Mouse (Mus musculus) stomach, postnatal 0 days (tissue): ENCODE measurements around the gene Spen. TPM values are rescaled to one million over a fixed set of nuclear protein-coding genes. Genes with fewer than 3 reads are reported as not detected.
A peak's percentile ranks its signal among the peaks of the same experiment; 100 is the strongest.

Experiments used
- ATAC-seq: fragments of 200-750 bp; cut with Nextera tagmentation; 2 replicates; pipeline ENCODE4 v1.8.0; 2017; ENCODE audit not compliant: low FRiP score, low TSS enrichment
- DNase-seq: peaks from one replicate; pipeline ENCODE4 v3.0.0-alpha.2; 2016; ENCODE audit warnings: low spot score
- H3K27ac ChIP-seq: fragments of 300-500 bp; sonication (generic); replicated peaks from 2 replicates; pipeline ENCODE4 v1.5.1; 2014; ENCODE audit warnings: mild to moderate bottlenecking, control low read depth
- H3K27me3 ChIP-seq: fragments of 300-500 bp; sonication (generic); 2 replicates; pipeline ENCODE4 v1.6.1; 2014; ENCODE audit warnings: low read length; ENCODE audit not compliant: control insufficient read depth, insufficient read depth
- H3K36me3 ChIP-seq: fragments of 300-500 bp; sonication (generic); 2 replicates; pipeline ENCODE4 v1.6.1; 2014; ENCODE audit warnings: low read length, mixed read lengths; ENCODE audit not compliant: control insufficient read depth, insufficient read depth
- H3K4me1 ChIP-seq: fragments of 300-500 bp; sonication (generic); replicated peaks from 2 replicates; pipeline ENCODE4 v1.6.1; 2014; ENCODE audit warnings: antibody characterized with exemption; ENCODE audit not compliant: control insufficient read depth, insufficient read depth
- H3K4me2 ChIP-seq: fragments of 300-500 bp; sonication (generic); replicated peaks from 2 replicates; pipeline ENCODE4 v1.6.1; 2014; ENCODE audit warnings: low read depth, mild to moderate bottlenecking, control low read depth, moderate library complexity
- H3K4me3 ChIP-seq: fragments of 300-500 bp; sonication (generic); 2 replicates; pipeline ENCODE4 v1.5.1; 2014; ENCODE audit warnings: low read depth, low read length, control low read depth
- H3K9ac ChIP-seq: fragments of 300-500 bp; sonication (generic); 2 replicates; pipeline ENCODE4 v1.6.1; 2014; ENCODE audit warnings: mild to moderate bottlenecking, low read length, control low read depth, mixed read lengths
- H3K9me3 ChIP-seq: fragments of 300-500 bp; sonication (generic); 2 replicates; pipeline ENCODE4 v1.6.1; 2016; ENCODE audit warnings: low read length; ENCODE audit not compliant: control insufficient read depth
- CTCF ChIP-seq: IDR thresholded peaks from 2 replicates; pipeline ENCODE4 v1.5.1; 2016; ENCODE audit warnings: antibody characterized with exemption, low read depth, mild to moderate bottlenecking, moderate library complexity
- EP300 ChIP-seq: optimal IDR thresholded peaks from 2 replicates; pipeline ENCODE3; 2016; ENCODE audit warnings: antibody characterized with exemption
- WGBS: fragments of 180-500 bp; shearing (Covaris S2); extraction: QIAGEN DNeasy Blood & Tissue Kit; methylation state at CpG from one replicate; pipeline ENCODE4 v1.1.7; 2014; 5-methylcytosine and 5-hydroxymethylcytosine counted together
- polyA plus RNA-seq: library from polyadenylated mRNA; unstranded; fragments of >200 nt; fragmentation: Nextera tagmentation; extraction: Ambion mirVana; gene quantifications from 2 replicates; pipeline ENCODE4 v1.2.1, GENCODE M21; 2015

Spen gene
- polyA plus RNA-seq, 1 experiment from 2014 or later, result 2.9 TPM

GRCm38 (mm10) chr4:141465512-141466288 lies 72.7 kb downstream of the Spen start:
- ATAC-seq (no peak), DNase-seq (no peak)
- WGBS, result 91% methylated on average over 34 of the region's 34 CpGs
- no peak overlapping the region for H3K9ac ChIP-seq
- TF ChIP-seq CTCF, result no peak
- no peak for TF ChIP-seq EP300
- H3K27ac ChIP-seq, result no peak overlapping the region
- no peak overlapping the region for H3K4me2 ChIP-seq
- no peaks in the 10 kb centered on the region for H3K9me3 ChIP-seq
- H3K27me3 ChIP-seq, result no peaks in the 10 kb centered on the region
- H3K4me1 ChIP-seq, result peaks cover 2% of the 10 kb centered on the region; the same call in 1 of the 2 replicates
- H3K36me3 ChIP-seq, result peaks cover 29% of the 10 kb centered on the region
- no peak overlapping the region for H3K4me3 ChIP-seq

- H3K36me3 ChIP-seq, result peaks cover 27% of the 10 kb centered on the region
- ATAC-seq (no peak), DNase-seq (no peak)
- H3K4me3 ChIP-seq, result no peak overlapping the region
- peaks cover 2% of the 10 kb centered on the region; the same call in 1 of the 2 replicates for H3K4me1 ChIP-seq
- no peak overlapping the region for H3K4me2 ChIP-seq
- H3K9ac ChIP-seq, result no peak overlapping the region
- WGBS, result 81% methylated on average over 16 of the region's 16 CpGs
- TF ChIP-seq CTCF (no peak), EP300 (no peak)
- H3K9me3 ChIP-seq, result no peaks in the 10 kb centered on the region
- H3K27ac ChIP-seq, result no peak overlapping the region
- no peaks in the 10 kb centered on the region for H3K27me3 ChIP-seq
Measured at GRCm38 (mm10) chr4:141464722-141465121, 73.7 kb downstream of the Spen start.

- WGBS, result 74% methylated on average over 14 of the region's 14 CpGs
- peaks cover 25% of the 10 kb centered on the region for H3K36me3 ChIP-seq
- ATAC-seq, result no peak
Measured at GRCm38 (mm10) chr4:141463472-141463871, 74.9 kb downstream of the Spen start.

GRCm38 (mm10) chr4:141461576-141461975 lies 76.8 kb downstream of the Spen start:
- TF ChIP-seq EP300, result no peak
- TF ChIP-seq CTCF, result no peak
- Histone ChIP-seq H3K4me3 (no peak overlapping the region), H3K9ac (no peak overlapping the region), H3K4me1 (peaks cover 2% of the 10 kb centered on the region; the same call in 1 of the 2 replicates), H3K27me3 (no peaks in the 10 kb centered on the region), H3K9me3 (no peaks in the 10 kb centered on the region), H3K36me3 (peaks cover 25% of the 10 kb centered on the region), H3K27ac (no peak overlapping the region), H3K4me2 (no peak overlapping the region)
- WGBS, result 78% methylated on average over 12 of the region's 12 CpGs
- DNase-seq, result no peak
- ATAC-seq, result no peak

More at GRCm38 (mm10) chr4:141463472-141463871, 74.9 kb downstream of the Spen start:
- Histone ChIP-seq H3K27me3 (no peaks in the 10 kb centered on the region), H3K4me1 (peaks cover 2% of the 10 kb centered on the region; the same call in 1 of the 2 replicates), H3K27ac (no peak overlapping the region), H3K9me3 (no peaks in the 10 kb centered on the region), H3K4me3 (no peak overlapping the region), H3K9ac (no peak overlapping the region), H3K4me2 (no peak overlapping the region)
- DNase-seq, result no peak
- no peak for TF ChIP-seq EP300
- no peak for TF ChIP-seq CTCF

- H3K9ac ChIP-seq, result no peak overlapping the region
- DNase-seq, result peak; percentile 72
- peak; percentile 53; the same call in 1 of the 2 replicates for ATAC-seq
- TF ChIP-seq CTCF (no peak), EP300 (no peak)
- no peaks in the 10 kb centered on the region for H3K9me3 ChIP-seq
- H3K4me3 ChIP-seq, result no peak overlapping the region
- H3K27me3 ChIP-seq, result no peaks in the 10 kb centered on the region
- peaks cover 2% of the 10 kb centered on the region; the same call in 1 of the 2 replicates for H3K4me1 ChIP-seq
- WGBS, result 53% methylated on average over 12 of the region's 12 CpGs
- no peak overlapping the region for H3K4me2 ChIP-seq
- 0 out of 2 replicates have a peak overlapping the region, but pooled peaks have one; percentile 18 for H3K27ac ChIP-seq
- peaks cover 21% of the 10 kb centered on the region for H3K36me3 ChIP-seq
Measured at GRCm38 (mm10) chr4:141461088-141461487, 77.3 kb downstream of the Spen start.

- Histone ChIP-seq H3K9ac (no peak overlapping the region), H3K27me3 (no peaks in the 10 kb centered on the region), H3K9me3 (no peaks in the 10 kb centered on the region), H3K4me1 (peaks cover 2% of the 10 kb centered on the region; the same call in 1 of the 2 replicates), H3K36me3 (peaks cover 19% of the 10 kb centered on the region), H3K4me3 (no peak overlapping the region), H3K4me2 (no peak overlapping the region), H3K27ac (0 out of 2 replicates have a peak overlapping the region, but pooled peaks have one; percentile 18)
- no peak for DNase-seq
- WGBS, result 77% methylated on average over 4 of the region's 4 CpGs
- no peak for ATAC-seq
- TF ChIP-seq EP300, result no peak
- TF ChIP-seq CTCF, result no peak
Measured at GRCm38 (mm10) chr4:141460481-141460880, 77.9 kb downstream of the Spen start.
